8 mouse cellular contexts compared by ENCODE assay signal in the genomic region with DNA sequence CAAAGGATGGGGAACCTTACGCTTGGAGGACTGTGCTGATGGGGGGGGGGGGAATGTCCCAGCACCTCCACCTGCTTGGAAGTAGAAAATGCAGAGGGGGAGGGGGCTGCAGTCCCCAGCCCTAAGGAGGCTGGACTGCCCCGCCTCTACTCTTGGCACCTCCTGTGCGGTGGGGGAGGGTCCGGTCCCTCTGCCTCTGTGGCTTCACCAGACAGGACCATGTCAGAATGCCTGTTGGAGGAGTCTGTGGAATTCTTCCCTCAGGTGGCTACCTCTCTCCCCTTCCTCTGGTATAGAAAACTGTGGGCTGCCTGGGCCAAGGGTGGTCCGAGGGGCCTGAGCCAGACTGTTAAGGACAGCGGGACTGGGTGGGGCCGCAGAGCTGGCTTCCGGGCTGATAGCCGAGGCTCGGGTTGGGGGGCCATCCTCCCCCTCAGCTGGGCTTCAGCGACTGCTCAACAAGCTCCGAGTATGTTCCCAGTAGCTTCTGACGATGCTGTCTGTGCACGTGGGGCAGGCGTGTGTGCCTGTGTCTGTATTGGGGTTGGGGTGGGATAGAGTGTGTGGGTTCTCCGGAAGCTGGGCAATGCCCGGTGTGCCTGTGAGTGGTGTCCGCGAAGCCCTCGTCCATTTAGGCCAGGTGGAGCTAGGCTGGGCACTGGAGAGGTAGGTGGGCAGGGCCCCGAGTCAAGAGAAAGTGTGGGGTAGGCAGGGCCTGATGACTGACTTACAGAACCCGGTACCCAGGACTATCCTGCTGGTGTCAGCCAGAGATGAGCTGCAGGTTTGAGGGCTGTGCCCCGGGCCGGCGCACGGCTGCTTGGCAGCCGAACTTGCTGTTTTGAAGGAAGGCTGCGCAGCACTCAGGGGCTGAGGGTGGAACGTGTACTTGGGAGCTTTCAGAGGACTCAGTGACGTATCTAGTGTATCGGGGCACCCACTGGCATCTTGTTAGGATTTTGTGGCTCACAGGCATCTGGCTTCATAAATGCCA. TPM values are rescaled to one million over a fixed set of nuclear protein-coding genes. Genes with fewer than 3 reads are reported as not detected.
DNase-seq lines count a peak whose midpoint lies in the region; ATAC-seq and TF ChIP-seq lines count a peak whose summit lies in the region.

No protein-coding gene starts in this region.

- H3K27ac ChIP-seq in left cerebral cortex, adult 2 months: peak overlapping the region; percentile 97
- no peak overlapping the region for H3K27ac ChIP-seq in embryonic facial prominence, embryonic 12.5 days
- no peak overlapping the region for H3K27ac ChIP-seq in hindbrain, embryonic 14.5 days
- no peak overlapping the region for H3K27ac ChIP-seq in neural tube, embryonic 11.5 days (ENCODE audit: low read depth, low read length)

- H3K4me3 ChIP-seq in left cerebral cortex, adult 2 months: peak overlapping the region; percentile 93
- peak overlapping the region; percentile 71 for H3K4me3 ChIP-seq in embryonic facial prominence, embryonic 12.5 days
- peak overlapping the region; percentile 94 for H3K4me3 ChIP-seq in hindbrain, embryonic 14.5 days (replicated peaks; ENCODE audit: low read length)
- peak overlapping the region; percentile 71 for H3K4me3 ChIP-seq in neural tube, embryonic 11.5 days (ENCODE audit: low read depth, low read length)

- H3K4me1 ChIP-seq in embryonic facial prominence, embryonic 12.5 days: peaks cover 11% of the 10 kb centered on the region
- H3K4me1 ChIP-seq in hindbrain, embryonic 14.5 days (replicated peaks; ENCODE audit: control insufficient read depth, insufficient read depth, low read length): peaks cover 22% of the 10 kb centered on the region
- H3K4me1 ChIP-seq in neural tube, embryonic 11.5 days (ENCODE audit: control insufficient read depth, insufficient read depth, low read length): peaks cover 11% of the 10 kb centered on the region; the same call in 1 of the 2 replicates

- WGBS in embryonic facial prominence, embryonic 12.5 days: 7% methylated on average over 31 of the region's 31 CpGs
- WGBS in hindbrain, embryonic 14.5 days: 9% methylated on average over 31 of the region's 31 CpGs
- WGBS in neural tube, embryonic 11.5 days: 8% methylated on average over 30 of the region's 31 CpGs

- no peaks in the 10 kb centered on the region for H3K9me3 ChIP-seq in embryonic facial prominence, embryonic 12.5 days
- no peaks in the 10 kb centered on the region for H3K9me3 ChIP-seq in hindbrain, embryonic 14.5 days (ENCODE audit: control insufficient read depth, low read length)
- H3K9me3 ChIP-seq in neural tube, embryonic 11.5 days (ENCODE audit: control insufficient read depth, low read length): no peaks in the 10 kb centered on the region

- no peak for ATAC-seq in embryonic facial prominence, embryonic 12.5 days (ENCODE audit: insufficient number of reproducible peaks, insufficient read depth, low FRiP score, low TSS enrichment)
- ATAC-seq in hindbrain, embryonic 14.5 days (ENCODE audit: low FRiP score): peak; percentile 18; the same call in 1 of the 2 replicates
- ATAC-seq in neural tube, embryonic 11.5 days (ENCODE audit: insufficient read depth, low FRiP score, low TSS enrichment): no peak

- intact Hi-C loops in left cerebral cortex, adult 2 months (cut with DNase I): no loop called here

- no peak overlapping the region for H3K9ac ChIP-seq in embryonic facial prominence, embryonic 12.5 days
- H3K9ac ChIP-seq in hindbrain, embryonic 14.5 days: peak overlapping the region; percentile 88
- H3K9ac ChIP-seq in neural tube, embryonic 11.5 days (ENCODE audit: low read length): no peak overlapping the region

- TF ChIP-seq CTCF in left cerebral cortex, adult 2 months (IDR thresholded peaks at IDR 0.05): no peak

- peaks cover 62% of the 10 kb centered on the region for H3K27me3 ChIP-seq in embryonic facial prominence, embryonic 12.5 days
- peaks cover 33% of the 10 kb centered on the region for H3K27me3 ChIP-seq in hindbrain, embryonic 14.5 days (ENCODE audit: control insufficient read depth, insufficient read depth, low read length)
- H3K27me3 ChIP-seq in neural tube, embryonic 11.5 days (ENCODE audit: control insufficient read depth, insufficient read depth, low read length): peaks cover 34% of the 10 kb centered on the region

- no peaks in the 10 kb centered on the region for H3K36me3 ChIP-seq in embryonic facial prominence, embryonic 12.5 days
- H3K36me3 ChIP-seq in hindbrain, embryonic 14.5 days (replicated peaks; ENCODE audit: control insufficient read depth, insufficient read depth): no peaks in the 10 kb centered on the region
- H3K36me3 ChIP-seq in neural tube, embryonic 11.5 days (ENCODE audit: control insufficient read depth, insufficient read depth, low read length): no peaks in the 10 kb centered on the region

- H3K4me2 ChIP-seq in embryonic facial prominence, embryonic 12.5 days (replicated peaks): peak overlapping the region; percentile 97
- peak overlapping the region; percentile 92 for H3K4me2 ChIP-seq in hindbrain, embryonic 14.5 days (replicated peaks)
- peak overlapping the region; percentile 98 for H3K4me2 ChIP-seq in neural tube, embryonic 11.5 days (ENCODE audit: low read depth)

- DNase-seq in left cerebral cortex, adult 2 months (ENCODE audit: extremely low spot score in 1 of 2, low spot score in 2 of 2): peak; percentile 31 to 35
- no peak for DNase-seq in left cerebral cortex, adult 8-10 months (ENCODE audit: low spot score in 2 of 2)
- no peak for DNase-seq in hindbrain, embryonic 14.5 days (ENCODE audit: low spot score)
- no peak for DNase-seq in neural tube, embryonic 11.5 days (ENCODE audit: low spot score)
- no peak for DNase-seq in thymus, postnatal 0 days (ENCODE audit: low spot score)
- no peak for DNase-seq in urinary bladder, postnatal 14 days (ENCODE audit: low spot score)
- DNase-seq in natural killer cell, adult 2 months (ENCODE audit: low spot score in 2 of 2): no peak

RNA-seq across cellular contexts. Expression of gene Dlgap4, which starts 1.5 kb away (rescaled TPM):
- total RNA-seq in left cerebral cortex, adult 2 months (2021): 100 to 1,000 TPM; 248 to 254 TPM
- total RNA-seq in left cerebral cortex, adult 8-10 months (2022): 100 to 1,000 TPM; 201 to 218 (median 204) TPM
- 132 and 137 TPM in 2 replicates for polyA plus RNA-seq in embryonic facial prominence, embryonic 12.5 days (2016; fragmentation: Nextera tagmentation; extraction: Ambion mirVana)
- 220 and 221 TPM in 2 replicates for polyA plus RNA-seq in hindbrain, embryonic 14.5 days (2014; fragmentation: Nextera tagmentation; extraction: Ambion mirVana)
- polyA plus RNA-seq in neural tube, embryonic 11.5 days (2014; fragmentation: Nextera tagmentation; extraction: Ambion mirVana): 160 and 161 TPM in 2 replicates
- polyA plus RNA-seq in thymus, postnatal 0 days (2015; fragmentation: Nextera tagmentation; extraction: Ambion mirVana): 40.3 and 44.0 TPM in 2 replicates

Comparison
In these comparisons a context has a peak if more than half of its experiments do, and no peak if none do; other contexts are left out.
1. DNase-seq: peak in left cerebral cortex, adult 2 months (2 of 2); none in left cerebral cortex, adult 8-10 months (0 of 2), hindbrain, embryonic 14.5 days (single experiment), neural tube, embryonic 11.5 days (single experiment), thymus, postnatal 0 days (single experiment), urinary bladder, postnatal 14 days (single experiment) and natural killer cell, adult 2 months (0 of 2).
2. Peak in every context shown above with its lines, with median percentiles within 50 percentile points of each other: H3K4me3 ChIP-seq and H3K4me2 ChIP-seq.